Mouse (Mus musculus) right cerebral cortex, adult 2 months (tissue): ENCODE results near the gene Mlip.

Experiments used
- DNase-seq, 2 experiments: peaks; one replicate each; pipeline ENCODE4 v3.0.0; 2021 to 2022; ENCODE audit warnings: low spot score in 2 of 2

Gene Mlip

GRCm38 (mm10) chr9:77347704-77348103, 5.1 kb downstream of the Mlip start:
- no peak for DNase-seq

- DNase-seq = no peak
Observed at GRCm38 (mm10) chr9:77344318-77344717, 8.5 kb downstream of the Mlip start.

- DNase-seq = peak; percentile 45 to 66
Observed at GRCm38 (mm10) chr9:77340159-77340862, 12.5 kb downstream of the Mlip start.

GRCm38 (mm10) chr9:77339571-77340148, 13.1 kb downstream of the Mlip start:
- peak in 1 of 2 experiments; percentile 16 for DNase-seq

GRCm38 (mm10) chr9:77335370-77335769, 17.4 kb downstream of the Mlip start:
- no peak for DNase-seq

GRCm38 (mm10) chr9:77318346-77318745, 34.4 kb downstream of the Mlip start:
- no peak for DNase-seq

GRCm38 (mm10) chr9:77310548-77310947, 42.2 kb downstream of the Mlip start:
- no peak for DNase-seq

GRCm38 (mm10) chr9:77305417-77305816, 47.4 kb downstream of the Mlip start:
- DNase-seq = no peak

- peak in 1 of 2 experiments; percentile 31 for DNase-seq
Observed at GRCm38 (mm10) chr9:77302340-77302739, 50.4 kb downstream of the Mlip start.

GRCm38 (mm10) chr9:77287958-77288357, 64.8 kb downstream of the Mlip start:
- DNase-seq = no peak

- no peak for DNase-seq
Observed at GRCm38 (mm10) chr9:77279371-77279770, 73.4 kb downstream of the Mlip start.

- DNase-seq = no peak
Observed at GRCm38 (mm10) chr9:77278055-77278454, 74.7 kb downstream of the Mlip start.

GRCm38 (mm10) chr9:77277270-77277669, 75.5 kb downstream of the Mlip start:
- DNase-seq = no peak

- DNase-seq = no peak
Observed at GRCm38 (mm10) chr9:77276451-77277154, 76.2 kb downstream of the Mlip start.

GRCm38 (mm10) chr9:77272727-77273126, 80.0 kb downstream of the Mlip start:
- no peak for DNase-seq

- peak; percentile 60 to 61 for DNase-seq
Observed at GRCm38 (mm10) chr9:77265268-77266017, 87.3 kb downstream of the Mlip start.

- no peak for DNase-seq
Observed at GRCm38 (mm10) chr9:77259052-77259451, 93.7 kb downstream of the Mlip start.

GRCm38 (mm10) chr9:77258265-77258664, 94.5 kb downstream of the Mlip start:
- DNase-seq = no peak

- no peak for DNase-seq
Observed at GRCm38 (mm10) chr9:77254514-77254913, 98.3 kb downstream of the Mlip start.

- DNase-seq = no peak
Observed at GRCm38 (mm10) chr9:77252761-77253160, 100.0 kb downstream of the Mlip start.

GRCm38 (mm10) chr9:77252134-77252533, 100.6 kb downstream of the Mlip start:
- DNase-seq = peak; percentile 46 to 68

GRCm38 (mm10) chr9:77251511-77252112, 101.2 kb downstream of the Mlip start:
- DNase-seq = peak; percentile 55 to 65
